Mouse (Mus musculus): ENCODE measurements around the gene Tmem132c. TPM values are rescaled to one million over a fixed set of nuclear protein-coding genes. Genes with fewer than 3 reads are reported as not detected.

Tmem132c gene
- total and polyA plus RNA-seq, 2 experiments = under 0.01 TPM; not detected in 1

GRCm38 (mm10) chr5:127339016-127339435, 97.4 kb downstream of the Tmem132c start:
- 8% methylated on average over 5 of the region's 5 CpGs for WGBS
- H3K27me3 ChIP-seq (ENCODE audit: control insufficient read depth, insufficient read depth, low read length) = no peaks in the 10 kb centered on the region

GRCm38 (mm10) chr5:127341158-127341557, 99.5 kb downstream of the Tmem132c start:
- Histone ChIP-seq H3K36me3 (ENCODE audit: control insufficient read depth, insufficient read depth, low read length) (no peaks in the 10 kb centered on the region), H3K4me3 (ENCODE audit: insufficient read depth, low read depth, low read length) (no peak overlapping the region), H3K9ac (ENCODE audit: low read depth, low read length) (no peak overlapping the region), H3K27me3 (ENCODE audit: control insufficient read depth, insufficient read depth, low read length) (no peaks in the 10 kb centered on the region), H3K4me1 (ENCODE audit: control insufficient read depth, insufficient read depth, low read length) (no peaks in the 10 kb centered on the region), H3K79me2 (ENCODE audit: control insufficient read depth, insufficient read depth, low read length) (no peaks in the 10 kb centered on the region), H3K27ac (replicated peaks; ENCODE audit: insufficient read depth, low read depth, low read length) (no peak overlapping the region)
- no peak for DNase-seq (ENCODE audit: extremely low read depth, low read depth, low spot score)
- 31% methylated on average over 3 of the region's 3 CpGs for WGBS
- TF ChIP-seq CTCF (IDR thresholded peaks at IDR 0.05; ENCODE audit: low read depth, low read length) = no peak
- TF ChIP-seq POLR2A (IDR thresholded peaks at IDR 0.05; ENCODE audit: extremely low read depth, insufficient read depth, low read length) = no peak

More at GRCm38 (mm10) chr5:127339016-127339435, 97.4 kb downstream of the Tmem132c start:
- Histone ChIP-seq H3K27ac (replicated peaks; ENCODE audit: insufficient read depth, low read depth, low read length) (no peak overlapping the region), H3K36me3 (ENCODE audit: control insufficient read depth, insufficient read depth, low read length) (no peaks in the 10 kb centered on the region), H3K79me2 (ENCODE audit: control insufficient read depth, insufficient read depth, low read length) (no peaks in the 10 kb centered on the region), H3K4me3 (ENCODE audit: insufficient read depth, low read depth, low read length) (no peak overlapping the region), H3K9ac (ENCODE audit: low read depth, low read length) (no peak overlapping the region), H3K4me1 (ENCODE audit: control insufficient read depth, insufficient read depth, low read length) (no peaks in the 10 kb centered on the region)
- no peak for TF ChIP-seq POLR2A (IDR thresholded peaks at IDR 0.05; ENCODE audit: extremely low read depth, insufficient read depth, low read length)
- TF ChIP-seq CTCF (IDR thresholded peaks at IDR 0.05; ENCODE audit: low read depth, low read length) = no peak
- DNase-seq (ENCODE audit: extremely low read depth, low read depth, low spot score) = no peak

- Histone ChIP-seq H3K27me3 (ENCODE audit: control insufficient read depth, insufficient read depth, low read length) (0 out of 2 replicates have a peak, but pooled peaks cover 3% of the 10 kb centered on the region), H3K4me1 (ENCODE audit: control insufficient read depth, insufficient read depth, low read length) (no peaks in the 10 kb centered on the region), H3K79me2 (ENCODE audit: control insufficient read depth, insufficient read depth, low read length) (no peaks in the 10 kb centered on the region), H3K27ac (replicated peaks; ENCODE audit: insufficient read depth, low read depth, low read length) (no peak overlapping the region), H3K36me3 (ENCODE audit: control insufficient read depth, insufficient read depth, low read length) (no peaks in the 10 kb centered on the region), H3K4me3 (ENCODE audit: insufficient read depth, low read depth, low read length) (no peak overlapping the region), H3K9ac (ENCODE audit: low read depth, low read length) (no peak overlapping the region)
- 19% methylated on average over 2 of the region's 2 CpGs for WGBS
- TF ChIP-seq CTCF (IDR thresholded peaks at IDR 0.05; ENCODE audit: low read depth, low read length) = no peak
- no peak for TF ChIP-seq POLR2A (IDR thresholded peaks at IDR 0.05; ENCODE audit: extremely low read depth, insufficient read depth, low read length)
- DNase-seq (ENCODE audit: extremely low read depth, low read depth, low spot score) = no peak
Measured at GRCm38 (mm10) chr5:127344721-127345120, 103.1 kb downstream of the Tmem132c start.

GRCm38 (mm10) chr5:127346364-127346763, 104.8 kb downstream of the Tmem132c start:
- DNase-seq (ENCODE audit: extremely low read depth, low read depth, low spot score) = no peak
- Histone ChIP-seq H3K79me2 (ENCODE audit: control insufficient read depth, insufficient read depth, low read length) (no peaks in the 10 kb centered on the region), H3K27me3 (ENCODE audit: control insufficient read depth, insufficient read depth, low read length) (0 out of 2 replicates have a peak, but pooled peaks cover 3% of the 10 kb centered on the region), H3K27ac (replicated peaks; ENCODE audit: insufficient read depth, low read depth, low read length) (no peak overlapping the region), H3K4me3 (ENCODE audit: insufficient read depth, low read depth, low read length) (no peak overlapping the region), H3K9ac (ENCODE audit: low read depth, low read length) (no peak overlapping the region), H3K36me3 (ENCODE audit: control insufficient read depth, insufficient read depth, low read length) (no peaks in the 10 kb centered on the region), H3K4me1 (ENCODE audit: control insufficient read depth, insufficient read depth, low read length) (no peaks in the 10 kb centered on the region)
- WGBS = 74% methylated on average over 2 of the region's 2 CpGs
- TF ChIP-seq POLR2A (IDR thresholded peaks at IDR 0.05; ENCODE audit: extremely low read depth, insufficient read depth, low read length) (no peak), CTCF (IDR thresholded peaks at IDR 0.05; ENCODE audit: low read depth, low read length) (no peak)

- Histone ChIP-seq H3K79me2 (ENCODE audit: control insufficient read depth, insufficient read depth, low read length) (no peaks in the 10 kb centered on the region), H3K4me1 (ENCODE audit: control insufficient read depth, insufficient read depth, low read length) (no peaks in the 10 kb centered on the region), H3K27ac (replicated peaks; ENCODE audit: insufficient read depth, low read depth, low read length) (no peak overlapping the region), H3K4me3 (ENCODE audit: insufficient read depth, low read depth, low read length) (no peak overlapping the region), H3K36me3 (ENCODE audit: control insufficient read depth, insufficient read depth, low read length) (no peaks in the 10 kb centered on the region), H3K9ac (ENCODE audit: low read depth, low read length) (no peak overlapping the region), H3K27me3 (ENCODE audit: control insufficient read depth, insufficient read depth, low read length) (0 out of 2 replicates have a peak, but pooled peaks cover 3% of the 10 kb centered on the region)
- TF ChIP-seq POLR2A (IDR thresholded peaks at IDR 0.05; ENCODE audit: extremely low read depth, insufficient read depth, low read length) (no peak), CTCF (IDR thresholded peaks at IDR 0.05; ENCODE audit: low read depth, low read length) (no peak)
- 76% methylated on average over 12 of the region's 12 CpGs for WGBS
- no peak for DNase-seq (ENCODE audit: extremely low read depth, low read depth, low spot score)
Measured at GRCm38 (mm10) chr5:127347053-127347748, 105.6 kb downstream of the Tmem132c start.
